Mouse (Mus musculus) lung, embryonic 16.5 days (tissue): ENCODE measurements around the gene Dazap2. TPM values are rescaled to one million over a fixed set of nuclear protein-coding genes. Genes with fewer than 3 reads are reported as not detected.

Experiments
- microRNA-seq: library from miRNA; unstranded; fragments of <30 nt; microRNA quantifications from one replicate; pipeline ENCODE4, GENCODE M21; 2016
- polyA plus RNA-seq: library from polyadenylated mRNA; unstranded; fragments of >200 nt; fragmentation: Nextera tagmentation; extraction: Ambion mirVana; gene quantifications from 2 replicates; pipeline ENCODE4 v1.2.1, GENCODE M21; 2015

Dazap2 gene
- polyA plus RNA-seq, 1 experiment from 2014 or later: 262 TPM

Small RNA genes lying within 50 kb of the gene (microRNA-seq; reads per million reads assigned to microRNA genes)
- not detected for gene Mir6961

Other genes with a start within 250 kb of the Dazap2 start
- gene Gm5475, start 193.2 kb upstream of the Dazap2 start, polyA plus RNA-seq: 0.06 and 0.19 TPM in 2 replicates
- 22.3 and 23.6 TPM in 2 replicates for gene Slc11a2, start 190.3 kb upstream of the Dazap2 start, polyA plus RNA-seq
- gene Letmd1, start 146.3 kb upstream of the Dazap2 start, polyA plus RNA-seq: 23.9 and 26.1 TPM in 2 replicates
- gene Csrnp2, start 119.9 kb upstream of the Dazap2 start, polyA plus RNA-seq: 9.5 and 10.6 TPM in 2 replicates
- gene Tfcp2, start 63.3 kb upstream of the Dazap2 start, polyA plus RNA-seq: 22.3 and 23.0 TPM in 2 replicates
- 4.0 and 5.2 TPM in 2 replicates for gene Pou6f1, start 15.4 kb upstream of the Dazap2 start, polyA plus RNA-seq
- 20.5 and 22.1 TPM in 2 replicates for gene Smagp, start 21.6 kb downstream of the Dazap2 start, polyA plus RNA-seq
- gene Bin2, start 54.2 kb downstream of the Dazap2 start, polyA plus RNA-seq: 4.6 and 6.3 TPM in 2 replicates
- 4.2 and 9.6 TPM in 2 replicates for gene Cela1, start 72.6 kb downstream of the Dazap2 start, polyA plus RNA-seq
- 0.67 and 1.3 TPM in 2 replicates for gene Galnt6, start 114.0 kb downstream of the Dazap2 start, polyA plus RNA-seq
- gene Slc4a8, start 146.4 kb downstream of the Dazap2 start, polyA plus RNA-seq: 2.5 and 4.2 TPM in 2 replicates